Mouse (Mus musculus): ENCODE results near the gene Rab6a.
A peak's percentile ranks its signal among the peaks of the same experiment; 100 is the strongest.

GRCm38 (mm10) chr7:100637657-100638056, 30.4 kb downstream of the Rab6a start:
- peak; percentile 58 for TF ChIP-seq CTCF (IDR thresholded peaks at IDR 0.05; ENCODE audit: low read depth)
- TF ChIP-seq EP300 (IDR thresholded peaks at IDR 0.05; ENCODE audit: low read depth), result no peak
